Mouse (Mus musculus) gastrocnemius, postnatal 14 days (tissue): Measurements from ENCODE around the gene Aunip. TPM values are rescaled to one million over a fixed set of nuclear protein-coding genes. Genes with fewer than 3 reads are reported as not detected.

ENCODE experiments used
- DNase-seq: peaks from one replicate; pipeline ENCODE4 v3.0.0; 2021; ENCODE audit warnings: mixed read lengths
- intact Hi-C: fragments of 180-260 bp; cut with DNase I; formaldehyde crosslinking; loops from one replicate; pipeline ENCODE4 v1.15.1; 2025; ENCODE audit warnings: low total_unique reads
- total RNA-seq, 2 experiments: library from RNA; stranded (reverse); gene quantifications; 2 replicates each; pipeline ENCODE4 v1.2.3; 2021

Aunip gene
- total RNA-seq, 2 experiments from 2014 or later, result 0.29 to 0.86 TPM

DNA sequence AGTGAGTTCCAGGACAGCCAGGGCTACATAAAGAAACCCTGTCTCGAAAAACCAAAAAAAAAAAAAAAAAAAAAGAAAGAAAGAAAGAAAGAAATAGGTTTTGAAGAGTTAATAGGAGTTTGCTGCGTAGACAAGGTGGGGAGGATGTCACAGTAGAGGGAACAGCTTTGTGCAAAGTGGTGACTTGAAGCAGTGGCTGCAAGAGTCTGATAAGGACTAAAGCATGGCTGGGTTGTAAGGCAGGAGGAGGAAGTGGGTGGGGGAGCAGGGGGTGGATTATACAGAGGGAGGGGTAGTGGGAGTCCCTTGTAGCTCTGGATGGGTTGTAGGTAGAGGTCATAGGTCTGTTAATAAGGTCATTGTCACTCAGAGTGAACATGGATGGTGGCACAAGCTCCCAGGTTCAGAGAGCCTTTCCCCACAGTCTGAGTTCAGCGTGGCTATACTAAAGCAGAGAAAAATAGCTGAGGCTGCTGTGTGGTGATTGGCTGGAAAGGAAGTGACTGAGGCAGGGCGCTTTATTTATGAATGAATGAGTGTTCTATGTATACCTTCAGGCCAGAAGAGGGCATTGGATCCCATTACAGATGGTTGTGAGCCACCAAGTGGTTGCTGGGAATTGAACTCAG lies 4.7 kb upstream of the Aunip start:
- no peak for DNase-seq
- intact Hi-C loops, result no loop called here

DNA sequence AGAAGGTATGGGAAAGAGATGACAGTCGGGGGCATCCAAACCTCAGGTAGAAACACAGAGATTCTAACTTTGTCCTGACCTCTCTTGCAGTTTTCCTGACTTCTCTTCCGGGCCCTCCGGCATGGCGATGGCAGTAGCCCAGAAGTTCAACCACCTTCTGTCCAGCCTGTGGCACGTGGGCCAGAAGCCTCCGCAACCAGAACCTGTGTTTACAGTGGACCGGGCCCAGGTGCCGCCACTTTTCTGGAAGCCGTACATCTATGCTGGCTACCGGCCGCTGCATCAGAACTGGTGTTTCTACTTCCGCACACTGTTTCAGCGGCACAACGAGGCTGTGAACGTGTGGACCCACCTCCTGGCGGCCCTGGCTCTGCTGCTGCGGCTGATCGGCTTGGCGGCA lies 4.1 kb upstream of the Aunip start:
- intact Hi-C loops, result no loop called here
- no peak for DNase-seq

DNA sequence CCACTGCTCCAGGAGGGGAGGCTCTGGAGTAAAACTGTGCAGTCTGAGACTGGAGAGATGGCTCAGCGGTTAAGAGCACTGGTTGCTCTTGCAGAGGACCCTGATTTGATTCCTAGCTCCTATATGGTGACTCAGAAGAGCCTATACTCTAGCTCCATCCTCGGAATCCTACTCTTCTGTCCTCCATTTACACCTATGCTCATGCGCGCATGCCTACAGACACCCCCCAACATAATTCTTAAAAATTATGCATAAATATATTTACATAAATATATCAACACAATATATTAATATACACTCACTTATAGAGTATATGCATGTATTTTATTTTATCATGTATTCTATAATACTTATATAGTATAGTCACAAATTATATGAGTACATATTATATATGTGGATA lies 403 bp upstream of the Aunip start:
- intact Hi-C loops, result no loop called here
- DNase-seq, result no peak

DNA sequence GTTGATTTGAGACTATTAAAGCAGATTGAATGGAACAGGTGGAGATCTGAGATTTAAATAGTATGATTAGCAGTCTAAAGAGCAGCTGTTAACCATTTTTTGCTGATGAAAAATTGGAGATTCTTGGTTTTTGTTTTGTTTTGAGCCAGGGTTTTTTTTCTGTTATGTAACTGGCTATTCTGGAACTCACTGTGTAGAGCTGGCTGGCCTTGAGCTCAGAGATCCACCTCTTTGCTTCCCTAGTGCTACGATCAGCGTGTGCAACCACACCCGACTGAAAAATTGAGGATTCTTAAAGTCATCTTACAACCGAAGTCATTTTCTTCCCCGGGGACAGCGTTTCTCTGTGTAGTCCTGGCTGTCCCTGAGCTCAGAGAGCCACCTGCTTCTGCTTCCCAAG lies 931 bp downstream of the Aunip start:
- no peak for DNase-seq
- intact Hi-C loops, result no loop called here

DNA sequence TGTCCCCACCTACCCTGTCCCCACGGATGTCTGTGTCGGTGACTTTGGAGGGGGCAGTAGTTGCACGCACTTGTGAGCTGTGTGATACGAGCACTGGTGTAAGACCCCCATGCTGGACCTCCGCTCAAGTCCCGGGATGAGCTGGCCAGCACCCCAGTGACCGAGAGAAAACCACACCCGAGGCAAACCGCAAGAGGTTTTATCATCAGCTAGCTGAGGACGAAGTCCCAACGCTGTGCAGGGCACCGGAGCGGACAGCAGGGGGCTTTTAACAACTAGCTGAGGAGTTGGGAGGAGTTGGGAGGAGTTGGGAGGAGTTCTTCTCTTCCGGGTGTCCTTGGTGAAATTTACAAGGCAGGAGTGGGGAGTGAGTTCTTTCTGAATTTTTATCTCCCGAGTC lies 2.0 kb downstream of the Aunip start:
- intact Hi-C loops, result no loop called here
- peak; percentile 77 for DNase-seq

DNA sequence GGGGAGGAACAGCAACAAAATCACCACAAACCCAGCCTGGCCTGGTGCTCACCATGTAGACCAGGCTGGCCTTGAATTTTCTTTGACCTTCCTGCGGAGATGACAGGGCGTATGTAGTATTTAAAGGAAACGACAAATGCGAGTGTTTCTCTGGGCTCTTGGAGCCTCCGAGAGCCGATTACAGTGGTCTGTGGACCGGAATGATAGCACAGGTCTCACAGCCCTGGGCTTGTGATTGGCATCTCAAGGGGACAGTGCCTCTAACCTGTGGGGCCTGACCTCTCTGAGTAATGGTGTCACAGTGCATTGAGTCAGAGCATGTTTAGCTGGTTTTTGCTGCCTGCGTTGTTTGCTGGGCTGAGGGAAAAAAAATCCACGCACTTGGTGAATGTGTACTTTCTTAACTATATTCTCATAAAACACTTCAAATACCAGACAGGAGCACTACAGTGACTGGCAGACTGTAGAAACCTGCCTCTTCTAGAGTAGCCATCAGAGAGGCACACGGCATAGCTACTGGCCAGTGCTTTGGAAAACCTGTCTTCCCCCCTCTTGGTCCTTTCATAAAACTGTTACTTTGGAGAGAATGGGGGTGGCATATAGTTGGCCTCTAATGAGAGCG lies 3.6 kb downstream of the Aunip start:
- intact Hi-C loops, result no loop called here
- DNase-seq, result no peak

DNA sequence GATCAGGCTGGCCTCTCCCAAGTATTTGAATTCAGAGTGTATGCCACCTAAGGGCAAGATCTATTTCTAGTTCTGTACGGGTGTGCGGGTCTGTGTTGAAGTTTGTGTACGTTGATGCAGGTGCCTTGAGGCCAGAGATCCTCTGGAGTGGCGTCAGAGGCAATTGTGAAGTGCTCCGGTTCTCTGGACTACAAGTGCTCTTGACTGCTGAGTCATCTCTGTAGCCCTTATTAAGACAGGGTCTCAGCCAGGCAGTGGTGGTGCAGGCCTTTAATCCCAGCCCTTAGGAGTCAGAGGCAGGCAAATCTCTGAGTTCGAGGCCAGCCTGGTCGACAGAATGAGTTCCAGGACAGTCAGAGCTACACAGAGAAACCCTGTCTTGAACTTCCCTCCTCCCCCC lies 4.8 kb downstream of the Aunip start:
- intact Hi-C loops, result no loop called here
- DNase-seq, result no peak

DNA sequence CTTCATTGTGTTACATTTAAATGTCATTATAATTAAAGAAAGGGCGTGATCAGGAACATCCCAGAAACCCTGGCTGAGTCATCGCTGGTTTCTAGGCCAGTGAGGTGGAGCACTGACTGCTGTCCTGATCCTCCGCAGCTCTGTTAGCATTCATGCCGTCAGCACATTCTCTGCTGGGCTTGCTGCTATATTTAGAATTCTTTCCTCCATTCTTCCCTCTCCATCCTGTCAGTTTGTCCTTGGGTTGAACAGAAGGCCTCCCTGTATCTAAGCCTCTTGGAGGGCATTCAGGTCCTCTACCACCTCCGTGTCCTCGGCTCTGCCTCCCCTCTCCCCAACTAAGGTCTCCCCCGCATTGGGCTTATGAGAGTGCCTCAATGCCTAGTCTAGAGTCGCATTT lies 6.2 kb downstream of the Aunip start:
- intact Hi-C loops, result no loop called here

DNA sequence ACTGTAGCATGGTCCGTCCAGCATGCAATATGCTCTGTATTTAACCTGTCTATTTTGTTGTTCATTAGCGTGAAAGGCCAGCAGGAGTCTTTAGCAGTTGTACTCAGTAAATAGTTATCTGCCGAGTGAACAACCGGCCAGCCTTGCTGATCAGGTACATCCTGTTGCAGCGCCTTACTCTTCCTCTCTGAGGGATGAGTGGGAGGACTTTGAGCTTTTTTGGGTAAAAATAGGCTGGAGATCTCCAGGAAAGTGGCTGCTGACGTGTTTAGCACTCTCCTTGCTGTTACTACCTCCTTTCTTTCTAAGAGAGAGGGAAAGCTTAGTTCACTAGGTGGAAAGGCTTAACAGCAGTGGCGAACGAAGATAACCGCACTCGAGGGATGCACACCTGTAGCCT lies 6.9 kb downstream of the Aunip start:
- DNase-seq, result no peak

More for the DNA sequence above, 6.2 kb downstream of the Aunip start:
- DNase-seq, result peak; percentile 27

DNA sequence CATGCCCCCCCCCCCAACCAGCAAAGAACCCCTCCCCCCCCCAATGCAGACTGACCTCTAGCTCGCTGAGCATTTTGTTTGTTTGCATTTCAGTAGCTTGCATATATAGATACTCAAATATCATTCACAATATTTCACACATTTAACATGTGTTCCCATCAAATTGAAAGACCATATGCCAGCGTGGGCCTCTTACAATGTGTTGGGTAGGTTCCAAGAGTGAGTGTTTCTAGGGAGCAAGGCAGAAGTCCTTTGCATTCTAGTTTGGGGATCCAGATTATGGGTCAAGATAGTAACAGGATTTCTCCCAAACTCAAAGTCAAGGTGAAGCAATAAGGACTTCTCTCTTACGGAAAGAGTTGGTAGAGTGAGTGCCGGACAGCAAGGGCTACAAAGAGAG lies 7.7 kb downstream of the Aunip start:
- DNase-seq, result no peak
- intact Hi-C loops, result no loop called here

More for the DNA sequence above, 6.9 kb downstream of the Aunip start:
- intact Hi-C loops, result no loop called here

DNA sequence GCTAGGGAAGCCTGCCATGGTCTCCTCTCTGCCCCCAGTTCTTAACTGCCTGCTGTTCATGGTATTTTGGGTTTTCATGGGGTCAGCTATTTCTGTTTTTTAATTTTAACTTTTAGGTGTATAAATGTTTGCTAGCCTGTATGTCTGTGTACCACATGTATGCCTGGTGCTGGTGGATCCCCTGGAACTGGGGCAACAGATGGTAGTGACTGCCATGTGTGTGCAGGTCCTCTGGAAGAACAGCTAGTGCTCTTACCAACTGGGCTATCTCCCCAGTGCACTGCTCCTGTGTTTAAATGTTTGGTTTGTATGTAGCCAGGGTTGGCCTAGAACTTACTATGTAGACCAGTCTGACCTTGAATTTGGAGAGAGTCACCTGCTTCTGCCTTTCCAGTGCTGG lies 8.5 kb downstream of the Aunip start:
- no peak for DNase-seq
- intact Hi-C loops, result no loop called here

DNA sequence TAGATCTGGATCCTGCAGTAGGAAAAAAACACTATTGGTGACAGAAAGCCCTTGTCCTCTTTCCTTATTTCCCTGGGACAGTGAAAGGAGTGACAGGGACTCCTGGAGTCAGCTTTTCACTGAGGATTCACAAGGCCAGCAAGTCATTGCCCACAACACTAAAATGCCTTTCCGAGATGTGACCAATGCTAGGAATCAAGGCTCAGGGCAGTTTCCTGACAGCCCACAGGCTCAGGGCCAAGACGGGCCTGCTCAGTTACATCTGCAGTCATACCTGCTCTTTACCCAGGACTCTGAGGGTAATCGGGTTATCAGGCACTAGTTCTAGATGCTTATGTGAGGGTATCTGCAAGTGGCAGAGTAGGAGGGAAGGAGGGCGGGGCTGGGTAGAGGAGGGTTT lies 12.6 kb downstream of the Aunip start:
- DNase-seq, result no peak
- intact Hi-C loops, result no loop called here

DNA sequence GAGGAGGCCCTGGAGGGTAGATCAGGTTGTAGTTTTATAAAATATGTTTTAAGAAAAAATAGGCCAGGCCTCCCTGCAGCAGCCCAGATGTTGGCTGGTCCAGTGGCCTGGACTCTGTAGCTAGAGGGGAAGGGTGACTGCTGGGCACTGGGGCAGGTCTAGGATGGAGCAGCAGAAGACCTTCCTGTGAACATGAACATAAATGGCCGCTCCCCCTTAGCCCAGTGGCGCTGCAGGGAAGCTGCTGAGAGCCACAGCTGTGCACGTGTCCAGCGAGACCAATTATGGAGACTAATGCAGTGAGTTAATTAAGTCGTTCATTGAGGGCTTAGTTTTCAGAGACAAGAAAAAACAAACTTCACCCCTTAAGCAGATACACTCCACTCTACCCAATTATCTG lies 15.0 kb downstream of the Aunip start:
- intact Hi-C loops, result no loop called here
- no peak for DNase-seq

DNA sequence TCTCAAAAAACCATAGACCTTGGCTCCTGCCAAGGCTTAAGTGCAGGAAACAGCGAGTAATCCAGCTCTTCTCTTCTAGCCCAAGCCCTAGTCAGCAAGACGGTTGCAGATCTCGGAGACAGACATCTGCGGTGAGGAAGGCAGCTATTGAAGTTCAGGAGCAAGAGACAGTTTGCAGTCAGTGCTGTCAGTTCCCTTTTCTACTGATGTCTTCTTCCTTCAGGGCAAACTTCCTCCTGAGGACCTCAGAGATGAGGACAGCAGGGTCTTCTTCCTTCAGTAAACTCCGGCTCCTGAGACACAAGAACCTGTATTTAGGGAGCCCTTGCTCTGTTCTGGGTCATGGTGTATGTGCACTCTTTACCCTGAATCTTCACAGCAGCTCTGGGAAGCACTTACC lies 15.4 kb downstream of the Aunip start:
- DNase-seq, result no peak
- intact Hi-C loops, result no loop called here

DNA sequence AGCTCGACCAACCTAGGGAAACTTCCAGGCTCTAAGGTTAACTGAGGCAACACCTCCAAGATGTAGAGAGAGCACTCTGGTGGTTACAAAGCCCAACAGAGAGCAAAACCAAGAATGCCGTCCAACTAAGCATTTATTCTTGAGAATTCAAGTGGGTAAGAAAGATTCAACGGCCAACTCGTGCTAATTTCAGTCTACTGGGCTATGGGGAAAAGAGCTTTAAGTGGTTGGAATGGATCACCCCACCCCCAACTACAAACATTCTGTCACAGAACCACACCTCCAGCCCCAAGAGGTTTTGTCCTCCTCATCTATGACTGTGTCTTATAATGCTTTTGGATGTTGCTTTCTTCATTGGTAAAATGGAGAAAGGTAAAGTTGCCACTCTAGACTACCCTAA lies 22.1 kb downstream of the Aunip start:
- intact Hi-C loops, result no loop called here
- no peak for DNase-seq

DNA sequence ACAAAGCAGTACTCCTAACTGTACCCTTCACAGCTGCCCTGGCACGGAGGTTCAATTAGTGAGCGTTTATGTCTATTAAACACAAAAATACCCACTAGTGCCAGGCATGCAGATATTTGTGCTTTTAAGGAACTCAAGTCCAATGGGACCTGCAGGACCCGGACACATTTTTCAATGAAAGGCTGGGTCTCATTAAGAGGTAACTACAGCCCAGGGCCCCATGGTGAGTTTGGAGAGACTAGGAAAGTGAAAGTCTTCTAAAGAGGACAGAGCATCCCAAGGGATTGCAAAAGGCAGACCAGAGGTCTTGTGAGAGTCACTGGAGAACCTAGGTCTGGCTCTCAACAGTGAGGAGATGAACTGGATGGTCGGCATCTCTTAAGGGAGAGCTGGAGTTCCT lies 22.6 kb downstream of the Aunip start:
- DNase-seq, result no peak
- intact Hi-C loops, result no loop called here

DNA sequence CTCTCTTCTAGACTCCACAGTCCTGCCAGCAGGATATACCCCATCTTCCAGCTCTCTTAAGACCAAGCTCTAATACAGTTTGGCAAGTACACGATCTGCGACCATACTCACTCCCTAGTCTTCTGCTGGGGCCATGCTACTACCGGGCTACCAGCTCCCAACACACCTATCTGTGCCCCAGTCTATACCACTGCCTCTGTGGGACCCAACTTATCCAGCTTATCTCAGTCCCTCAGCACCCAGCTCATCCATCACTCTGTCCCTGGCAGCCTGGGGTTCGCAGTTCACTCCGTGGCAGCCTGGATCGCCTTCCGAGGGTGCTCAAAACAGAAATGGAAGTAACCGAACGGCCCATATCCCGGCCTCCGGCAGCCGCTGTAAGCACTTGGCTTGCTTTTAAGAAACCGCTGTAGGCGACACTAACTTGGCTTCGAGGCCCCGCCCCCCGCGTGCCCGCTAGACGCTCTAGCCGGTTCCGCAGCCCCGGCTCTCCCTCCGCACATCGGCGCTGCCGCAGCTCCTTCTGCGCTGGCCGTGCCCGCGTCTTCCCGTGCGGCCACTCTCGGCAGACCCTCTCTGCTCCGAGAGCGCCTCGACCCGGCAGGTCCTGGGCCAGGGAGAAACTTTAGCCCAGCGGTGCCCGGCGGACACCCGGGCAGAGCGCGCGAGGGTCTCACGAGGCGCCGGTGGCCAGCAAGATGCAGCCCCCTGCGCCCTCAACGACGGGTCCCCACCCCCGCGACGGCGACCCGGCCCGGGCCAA lies 23.5 kb downstream of the Aunip start:
- DNase-seq, result peak; percentile 78
- intact Hi-C loops, result no loop called here

DNA sequence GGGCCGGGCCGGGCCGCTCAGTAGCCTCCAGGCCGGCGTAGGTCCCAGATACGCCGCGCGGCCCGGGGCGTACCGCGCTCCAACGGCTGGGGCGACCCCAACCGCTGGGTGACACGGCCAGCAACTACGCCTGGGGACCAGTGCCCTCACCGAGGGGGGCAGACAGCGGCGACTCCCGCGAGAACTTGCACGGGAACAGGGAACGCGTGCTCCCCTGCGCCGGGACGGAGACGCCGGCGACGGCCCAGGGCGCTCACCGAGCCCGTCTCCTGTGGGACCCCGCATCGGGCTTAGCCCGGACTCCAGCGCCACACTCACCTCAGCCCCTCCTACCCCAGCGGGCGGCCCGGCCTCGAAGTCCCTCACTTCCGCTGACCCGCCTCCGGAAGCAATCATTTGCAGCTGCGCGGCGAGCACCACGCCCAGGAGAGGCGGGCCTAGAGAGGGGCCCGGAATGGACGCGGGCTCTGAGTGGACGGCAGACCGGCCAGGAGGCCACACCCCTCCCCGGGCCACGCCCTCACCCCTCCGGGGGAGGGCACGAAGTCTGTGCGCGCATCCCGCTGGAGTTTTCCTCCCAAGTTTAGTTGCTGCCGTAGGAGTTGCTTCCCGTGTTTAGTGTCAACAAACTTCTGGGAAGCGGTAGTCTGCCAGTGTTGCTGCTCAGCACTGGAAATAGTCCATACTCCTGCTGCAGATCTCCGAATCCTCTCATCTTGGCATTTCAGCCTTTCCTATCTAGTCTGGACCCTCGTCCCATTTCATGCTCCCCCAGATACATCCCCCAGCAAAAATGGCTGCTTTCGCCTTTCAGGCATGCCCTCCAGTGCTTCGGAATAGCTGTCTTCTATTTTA lies 24.4 kb downstream of the Aunip start, which contains the start of gene Mtfr1l:
Gene Mtfr1l, minus strand, starts transcription at position 456 of the 855 bp plus-strand sequence.
- DNase-seq, result peak; percentile 98
- intact Hi-C loops, result no loop called here

DNA sequence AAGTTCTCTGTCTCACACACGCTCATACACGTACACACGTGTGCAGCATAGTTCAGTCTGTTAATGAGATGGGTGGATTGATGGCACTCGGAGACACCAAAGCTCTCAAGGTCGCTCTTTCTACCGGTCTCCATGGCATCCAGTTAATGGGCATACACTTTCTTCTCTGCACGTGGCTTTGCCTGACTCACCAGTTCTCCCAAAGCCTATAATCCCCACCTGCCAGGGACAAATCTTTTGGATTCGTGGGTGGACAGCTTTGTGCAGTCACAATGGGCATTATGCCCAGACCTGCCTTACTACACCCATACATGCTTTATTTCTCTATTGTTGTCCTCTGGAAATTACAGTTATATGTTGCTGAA lies 25.0 kb downstream of the Aunip start:
- intact Hi-C loops, result no loop called here
- DNase-seq, result no peak

DNA sequence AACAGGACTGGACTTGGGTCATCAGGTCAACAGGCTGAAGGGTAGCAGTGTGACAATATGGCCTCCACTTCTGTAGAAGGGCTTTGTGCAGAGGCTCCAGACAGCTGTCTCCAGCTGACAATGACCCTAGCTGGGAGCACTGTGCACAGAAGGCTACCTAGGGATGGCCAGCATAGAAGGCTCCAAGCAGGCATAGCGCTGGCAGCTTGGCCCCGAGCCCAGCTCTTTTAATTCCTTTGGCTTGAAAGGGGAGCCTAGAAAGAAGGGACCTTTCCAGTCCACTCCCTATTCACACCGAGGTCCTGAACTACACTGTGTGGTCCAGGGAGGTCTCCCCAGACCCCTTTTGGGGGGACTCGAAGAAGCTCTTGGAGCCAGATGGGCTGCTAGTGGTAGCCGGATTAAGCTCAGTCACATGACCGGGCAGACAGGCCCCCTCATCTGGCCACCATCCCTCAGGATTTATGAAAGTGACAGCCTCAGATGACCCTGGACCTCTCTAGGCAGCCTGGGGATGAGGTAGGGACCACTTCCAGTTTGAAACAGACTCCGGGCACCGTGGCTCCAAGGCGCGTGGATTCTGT lies 28.3 kb downstream of the Aunip start:
- no peak for DNase-seq
- intact Hi-C loops, result no loop called here
